Mouse (Mus musculus): ENCODE data around the gene Ssc5d.
A peak's percentile ranks its signal among the peaks of the same experiment; 100 is the strongest.

- TF ChIP-seq CTCF (IDR thresholded peaks at IDR 0.05): peak; percentile 19
- no peak for TF ChIP-seq POLR2A (IDR thresholded peaks at IDR 0.05; ENCODE audit: insufficient read depth, low read depth, low read length)
- no peak for TF ChIP-seq EP300 (IDR thresholded peaks at IDR 0.05; ENCODE audit: insufficient read depth, low read depth, low read length)
Observed at GRCm38 (mm10) chr7:4963527-4963926, 37.9 kb downstream of the Ssc5d start.

All from heart, adult 2 months (tissue).